Mouse (Mus musculus): ENCODE results near the gene Cngb1.

DNA sequence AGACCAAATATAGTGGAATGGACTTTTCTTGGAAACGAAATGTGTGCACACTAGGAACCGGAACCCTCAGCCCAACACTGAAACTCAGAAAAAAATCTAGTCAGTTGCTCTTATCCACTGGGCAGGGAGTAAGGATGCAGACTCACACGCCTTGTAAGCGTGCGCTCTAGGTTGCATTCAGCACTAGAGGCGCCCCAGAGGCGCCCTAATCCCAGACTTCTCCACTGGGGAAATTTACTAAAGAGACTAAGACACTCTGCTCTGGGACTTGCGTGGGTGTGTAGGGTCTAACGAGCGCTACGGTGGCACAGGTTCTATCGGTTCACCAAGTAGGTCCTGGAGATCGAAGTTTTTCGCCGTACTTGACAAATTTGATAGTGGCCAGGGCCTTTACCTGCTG is 45.1 kb upstream of the Cngb1 start:
- TF ChIP-seq POLR2A (IDR thresholded peaks at IDR 0.05; ENCODE audit: insufficient read depth, low read length), result no peak
- no peak for TF ChIP-seq EP300 (IDR thresholded peaks at IDR 0.05; ENCODE audit: insufficient read depth, low read depth, low read length)

All from ES-Bruce4 (cell line).